In genomic region chr6:83165607-83166242, GRCm38 (mm10) we compare ENCODE assay signal across 8 mouse cellular contexts. TPM values are rescaled to one million over a fixed set of nuclear protein-coding genes. Genes with fewer than 3 reads are reported as not detected.
DNase-seq lines count a peak whose midpoint lies in the region; ATAC-seq lines count a peak whose summit lies in the region.

Gene Dctn1 (plus strand): TSS chr6:83165920.

- H3K27ac ChIP-seq in heart, embryonic 13.5 days (replicated peaks): peak within 1 kb of the TSS; percentile 76
- H3K27ac ChIP-seq in liver, embryonic 12.5 days: peak within 1 kb of the TSS; percentile 81
- peak within 1 kb of the TSS; percentile 91 for H3K27ac ChIP-seq in stomach, embryonic 15.5 days

- H3K9me3 ChIP-seq in heart, embryonic 13.5 days: no peaks in the 10 kb centered on the region
- no peaks in the 10 kb centered on the region for H3K9me3 ChIP-seq in liver, embryonic 12.5 days (replicated peaks)
- H3K9me3 ChIP-seq in stomach, embryonic 15.5 days: no peaks in the 10 kb centered on the region

- peak within 1 kb of the TSS; percentile 93 for H3K4me2 ChIP-seq in heart, embryonic 13.5 days
- peak within 1 kb of the TSS; percentile 78 for H3K4me2 ChIP-seq in liver, embryonic 12.5 days
- peak within 1 kb of the TSS; percentile 79 for H3K4me2 ChIP-seq in stomach, embryonic 15.5 days

- peak; percentile 94 for DNase-seq in CD4-positive helper T cell, adult 2 months (ENCODE audit: low read depth, low spot score)
- peak; percentile 86 for DNase-seq in brain, embryonic 18.5 days (ENCODE audit: low read depth, low spot score)
- peak; percentile 97 for DNase-seq in kidney, postnatal 10 days
- peak; percentile 93 to 95 for DNase-seq in natural killer cell, adult 2 months (ENCODE audit: low spot score in 2 of 2)

- peak within 1 kb of the TSS; percentile 98 for H3K9ac ChIP-seq in heart, embryonic 13.5 days
- H3K9ac ChIP-seq in liver, embryonic 12.5 days: peak within 1 kb of the TSS; percentile 93
- peak within 1 kb of the TSS; percentile 83 for H3K9ac ChIP-seq in stomach, embryonic 15.5 days

- peaks cover 25% of the 10 kb centered on the region for H3K27me3 ChIP-seq in heart, embryonic 13.5 days (replicated peaks)
- H3K27me3 ChIP-seq in liver, embryonic 12.5 days (replicated peaks): peaks cover 28% of the 10 kb centered on the region
- H3K27me3 ChIP-seq in stomach, embryonic 15.5 days (replicated peaks): peaks cover 16% of the 10 kb centered on the region

- peaks cover 52% of the 10 kb centered on the region for H3K4me1 ChIP-seq in heart, embryonic 13.5 days
- peaks cover 56% of the 10 kb centered on the region for H3K4me1 ChIP-seq in liver, embryonic 12.5 days
- peaks cover 28% of the 10 kb centered on the region for H3K4me1 ChIP-seq in stomach, embryonic 15.5 days

- H3K4me3 ChIP-seq in heart, embryonic 13.5 days: peak within 1 kb of the TSS; percentile 95
- peak within 1 kb of the TSS; percentile 88 for H3K4me3 ChIP-seq in liver, embryonic 12.5 days
- peak within 1 kb of the TSS; percentile 97 for H3K4me3 ChIP-seq in stomach, embryonic 15.5 days (replicated peaks)

- under 1% methylated on average over 58 of the region's 58 CpGs for WGBS in heart, embryonic 13.5 days
- under 1% methylated on average over 57 of the region's 58 CpGs for WGBS in liver, embryonic 12.5 days (ENCODE audit: insufficient replicate concordance)
- under 1% methylated on average over 57 of the region's 58 CpGs for WGBS in stomach, embryonic 15.5 days

- peak; percentile 91 for ATAC-seq in erythroid progenitor cell, adult 5-6 weeks (replicated peaks; ENCODE audit: low FRiP score, poor library complexity, severe bottlenecking)
- ATAC-seq in heart, embryonic 13.5 days (ENCODE audit: extremely low read depth, insufficient number of reproducible peaks, low FRiP score, low TSS enrichment): peak; percentile 78
- ATAC-seq in liver, embryonic 12.5 days: peak; percentile 87
- ATAC-seq in stomach, embryonic 15.5 days (ENCODE audit: insufficient read depth, low FRiP score, low read depth): peak; percentile 85

- no peaks in the 10 kb centered on the region for H3K36me3 ChIP-seq in heart, embryonic 13.5 days
- H3K36me3 ChIP-seq in liver, embryonic 12.5 days: 0 out of 2 replicates have a peak, but pooled peaks cover 3% of the 10 kb centered on the region
- H3K36me3 ChIP-seq in stomach, embryonic 15.5 days: no peaks in the 10 kb centered on the region

RNA-seq across cellular contexts. Expression of gene Dctn1, which starts in this region (rescaled TPM):
- 27.7 and 33.5 TPM in 2 replicates for total RNA-seq in erythroid progenitor cell, adult 5-6 weeks (2015; ENCODE audit: low replicate concordance)
- total RNA-seq in erythroid progenitor cell, adult 5-6 weeks (2017; ENCODE audit: low replicate concordance): 74.6 and 104 TPM in 2 replicates
- polyA plus RNA-seq in heart, embryonic 13.5 days (2015; fragmentation: Nextera tagmentation; extraction: Ambion mirVana): 62.3 and 65.9 TPM in 2 replicates
- 46.9 and 48.2 TPM in 2 replicates for polyA plus RNA-seq in liver, embryonic 12.5 days (2016; fragmentation: Nextera tagmentation; extraction: Ambion mirVana)
- polyA plus RNA-seq in stomach, embryonic 15.5 days (2015; fragmentation: Nextera tagmentation; extraction: Ambion mirVana): 84.7 and 86.1 TPM in 2 replicates

Comparison
In these comparisons a context has a peak if more than half of its experiments do, and no peak if none do; other contexts are left out.
1. Peak in every context shown above with its lines: DNase-seq, ATAC-seq, H3K4me3 ChIP-seq and H3K27ac ChIP-seq.